Comparison of ENCODE assay signal across 8 mouse cellular contexts in genomic region chr17:56141702-56142605, GRCm38 (mm10). TPM values are rescaled to one million over a fixed set of nuclear protein-coding genes. Genes with fewer than 3 reads are reported as not detected.
DNase-seq lines count a peak whose midpoint lies in the region; ATAC-seq and TF ChIP-seq lines count a peak whose summit lies in the region.

No protein-coding gene starts in this region.

- ATAC-seq in heart, embryonic 13.5 days (ENCODE audit: extremely low read depth, insufficient number of reproducible peaks, low FRiP score, low TSS enrichment): no peak
- peak; percentile 17; the same call in 1 of the 2 replicates for ATAC-seq in limb, embryonic 12.5 days (ENCODE audit: insufficient number of reproducible peaks, insufficient read depth, low FRiP score, low TSS enrichment, low read depth)
- peak; percentile 65 for ATAC-seq in neural tube, embryonic 15.5 days (ENCODE audit: low FRiP score)
- ATAC-seq in CD4-positive, CD25-positive, alpha-beta regulatory T cell, adult 4 months: no peak

- WGBS in liver, adult 2 months: 5% methylated on average over 45 of the region's 47 CpGs
- WGBS in heart, embryonic 13.5 days: 2% methylated on average over 42 of the region's 47 CpGs
- WGBS in limb, embryonic 12.5 days: 1% methylated on average over 45 of the region's 47 CpGs
- WGBS in neural tube, embryonic 15.5 days: under 1% methylated on average over 36 of the region's 47 CpGs

- H3K36me3 ChIP-seq in liver, adult 2 months (ENCODE audit: control insufficient read depth, insufficient read depth, low read length): no peaks in the 10 kb centered on the region
- H3K36me3 ChIP-seq in heart, embryonic 13.5 days: no peaks in the 10 kb centered on the region
- no peaks in the 10 kb centered on the region for H3K36me3 ChIP-seq in limb, embryonic 12.5 days
- no peaks in the 10 kb centered on the region for H3K36me3 ChIP-seq in neural tube, embryonic 15.5 days

- H3K27me3 ChIP-seq in liver, adult 2 months (ENCODE audit: control insufficient read depth, insufficient read depth, low read length): peaks cover 15% of the 10 kb centered on the region
- H3K27me3 ChIP-seq in heart, embryonic 13.5 days (replicated peaks): peaks cover 99% of the 10 kb centered on the region
- H3K27me3 ChIP-seq in limb, embryonic 12.5 days: peaks cover 100% of the 10 kb centered on the region
- H3K27me3 ChIP-seq in neural tube, embryonic 15.5 days (replicated peaks): peaks cover 17% of the 10 kb centered on the region

- peak overlapping the region; percentile 73 for H3K4me2 ChIP-seq in heart, embryonic 13.5 days
- peak overlapping the region; percentile 65 for H3K4me2 ChIP-seq in limb, embryonic 12.5 days
- peak overlapping the region; percentile 73 for H3K4me2 ChIP-seq in neural tube, embryonic 15.5 days

- TF ChIP-seq POLR2A in liver, adult 2 months (IDR thresholded peaks at IDR 0.05; ENCODE audit: extremely low read depth, insufficient read depth, low read length): no peak

- H3K4me1 ChIP-seq in liver, adult 2 months (ENCODE audit: control insufficient read depth, insufficient read depth, low read length): no peaks in the 10 kb centered on the region
- peaks cover 27% of the 10 kb centered on the region for H3K4me1 ChIP-seq in heart, embryonic 13.5 days
- peaks cover 29% of the 10 kb centered on the region for H3K4me1 ChIP-seq in limb, embryonic 12.5 days (replicated peaks)
- H3K4me1 ChIP-seq in neural tube, embryonic 15.5 days: peaks cover 46% of the 10 kb centered on the region

- no peak overlapping the region for H3K27ac ChIP-seq in liver, adult 2 months (replicated peaks; ENCODE audit: insufficient read depth, low read depth, low read length)
- H3K27ac ChIP-seq in heart, embryonic 13.5 days (replicated peaks): no peak overlapping the region
- no peak overlapping the region for H3K27ac ChIP-seq in limb, embryonic 12.5 days
- H3K27ac ChIP-seq in neural tube, embryonic 15.5 days (replicated peaks): no peak overlapping the region

- peak overlapping the region; percentile 29; the same call in 1 of the 2 replicates for H3K4me3 ChIP-seq in liver, adult 2 months (ENCODE audit: insufficient read depth, low read depth, low read length)
- H3K4me3 ChIP-seq in heart, embryonic 13.5 days: peak overlapping the region; percentile 49
- H3K4me3 ChIP-seq in limb, embryonic 12.5 days (replicated peaks): peak overlapping the region; percentile 36
- peak overlapping the region; percentile 47 for H3K4me3 ChIP-seq in neural tube, embryonic 15.5 days (replicated peaks)

- no peak for DNase-seq in liver, adult 2 months (ENCODE audit: extremely low read depth, low read depth, low spot score)
- DNase-seq in liver: no peak
- peak; percentile 84 to 89 for DNase-seq in cerebellum, postnatal 25 days
- DNase-seq in gastrocnemius, postnatal 10 days: no peak

- H3K79me2 ChIP-seq in liver, adult 2 months (ENCODE audit: control insufficient read depth, insufficient read depth, low read length): no peaks in the 10 kb centered on the region

- TF ChIP-seq CTCF in liver, adult 2 months (IDR thresholded peaks at IDR 0.05; ENCODE audit: low read depth, low read length): no peak

- H3K9ac ChIP-seq in liver, adult 2 months (ENCODE audit: low read depth, low read length): no peak overlapping the region
- peak overlapping the region; percentile 59 for H3K9ac ChIP-seq in heart, embryonic 13.5 days
- peak overlapping the region; percentile 40 for H3K9ac ChIP-seq in limb, embryonic 12.5 days (replicated peaks)
- H3K9ac ChIP-seq in neural tube, embryonic 15.5 days (replicated peaks): peak overlapping the region; percentile 42

- no peaks in the 10 kb centered on the region for H3K9me3 ChIP-seq in heart, embryonic 13.5 days
- H3K9me3 ChIP-seq in limb, embryonic 12.5 days: no peaks in the 10 kb centered on the region
- no peaks in the 10 kb centered on the region for H3K9me3 ChIP-seq in neural tube, embryonic 15.5 days (replicated peaks)

RNA-seq across cellular contexts. Expression of gene Sema6b, which starts 1.8 kb away (rescaled TPM):
- total RNA-seq in liver, adult 2 months (2014; rRNA removed): 1.3 TPM in 2 replicates
- 2.7 and 3.9 TPM in 2 replicates for polyA plus RNA-seq in liver, adult 2 months (2012; rRNA removed)
- 0.55 and 0.59 TPM in 2 replicates for polyA plus RNA-seq in heart, embryonic 13.5 days (2015; fragmentation: Nextera tagmentation; extraction: Ambion mirVana)
- 3.1 and 3.3 TPM in 2 replicates for polyA plus RNA-seq in limb, embryonic 12.5 days (2016; fragmentation: Nextera tagmentation; extraction: Ambion mirVana)
- 12.3 and 16.2 TPM in 2 replicates for polyA plus RNA-seq in neural tube, embryonic 15.5 days (2015; fragmentation: Nextera tagmentation; extraction: Ambion mirVana)
- not detected for polyA plus RNA-seq in CD4-positive, CD25-positive, alpha-beta regulatory T cell, adult 4 months (2017; shearing (Covaris generic))
- 10 to 100 TPM; 14.4 to 14.7 TPM for total RNA-seq in gastrocnemius, postnatal 10 days (2021)

RNA-seq across cellular contexts. Expression of gene Lrg1, which starts 20.2 kb away (rescaled TPM):
- 90.0 and 116 TPM in 2 replicates for total RNA-seq in liver, adult 2 months (2014; rRNA removed)
- 543 and 600 TPM in 2 replicates for polyA plus RNA-seq in liver, adult 2 months (2012; rRNA removed)
- 0.27 TPM in 1 of 2 replicates, not detected in the other for polyA plus RNA-seq in heart, embryonic 13.5 days (2015; fragmentation: Nextera tagmentation; extraction: Ambion mirVana)
- polyA plus RNA-seq in limb, embryonic 12.5 days (2016; fragmentation: Nextera tagmentation; extraction: Ambion mirVana): 0.24 TPM in 1 of 2 replicates, not detected in the other
- polyA plus RNA-seq in neural tube, embryonic 15.5 days (2015; fragmentation: Nextera tagmentation; extraction: Ambion mirVana): 0.22 and 0.63 TPM in 2 replicates
- not detected for polyA plus RNA-seq in CD4-positive, CD25-positive, alpha-beta regulatory T cell, adult 4 months (2017; shearing (Covaris generic))
- 1 to 10 TPM; 1.4 to 3.1 TPM for total RNA-seq in gastrocnemius, postnatal 10 days (2021)

RNA-seq across cellular contexts. Expression of gene Tnfaip8l1, which starts 20.3 kb away (rescaled TPM):
- 16.2 and 20.9 TPM in 2 replicates for total RNA-seq in liver, adult 2 months (2014; rRNA removed)
- 21.8 and 25.5 TPM in 2 replicates for polyA plus RNA-seq in liver, adult 2 months (2012; rRNA removed)
- polyA plus RNA-seq in heart, embryonic 13.5 days (2015; fragmentation: Nextera tagmentation; extraction: Ambion mirVana): 6.5 and 6.9 TPM in 2 replicates
- 8.3 and 9.5 TPM in 2 replicates for polyA plus RNA-seq in limb, embryonic 12.5 days (2016; fragmentation: Nextera tagmentation; extraction: Ambion mirVana)
- polyA plus RNA-seq in neural tube, embryonic 15.5 days (2015; fragmentation: Nextera tagmentation; extraction: Ambion mirVana): 10.5 and 10.6 TPM in 2 replicates
- 10 to 100 TPM; 30.3 to 43.4 TPM for polyA plus RNA-seq in CD4-positive, CD25-positive, alpha-beta regulatory T cell, adult 4 months (2017; shearing (Covaris generic))
- 1 to 10 TPM; 5.0 to 5.3 TPM for total RNA-seq in gastrocnemius, postnatal 10 days (2021)

RNA-seq across cellular contexts. Expression of gene Plin5, which starts 24.6 kb away (rescaled TPM):
- 19.2 and 24.6 TPM in 2 replicates for total RNA-seq in liver, adult 2 months (2014; rRNA removed)
- polyA plus RNA-seq in liver, adult 2 months (2012; rRNA removed): 42.7 and 58.2 TPM in 2 replicates
- 0.19 and 0.47 TPM in 2 replicates for polyA plus RNA-seq in heart, embryonic 13.5 days (2015; fragmentation: Nextera tagmentation; extraction: Ambion mirVana)
- polyA plus RNA-seq in limb, embryonic 12.5 days (2016; fragmentation: Nextera tagmentation; extraction: Ambion mirVana): 0.10 TPM in 2 replicates
- polyA plus RNA-seq in neural tube, embryonic 15.5 days (2015; fragmentation: Nextera tagmentation; extraction: Ambion mirVana): 2.4 and 2.7 TPM in 2 replicates
- not detected for polyA plus RNA-seq in CD4-positive, CD25-positive, alpha-beta regulatory T cell, adult 4 months (2017; shearing (Covaris generic))
- total RNA-seq in gastrocnemius, postnatal 10 days (2021): 10 to 100 TPM; 19.2 to 19.9 TPM

RNA-seq across cellular contexts. Expression of gene Plin4, which starts 32.4 kb away (rescaled TPM):
- total RNA-seq in liver, adult 2 months (2014; rRNA removed): 2.1 and 2.3 TPM in 2 replicates
- polyA plus RNA-seq in liver, adult 2 months (2012; rRNA removed): 1.8 and 2.8 TPM in 2 replicates
- polyA plus RNA-seq in heart, embryonic 13.5 days (2015; fragmentation: Nextera tagmentation; extraction: Ambion mirVana): 0.05 and 0.07 TPM in 2 replicates
- polyA plus RNA-seq in limb, embryonic 12.5 days (2016; fragmentation: Nextera tagmentation; extraction: Ambion mirVana): 0.12 and 0.23 TPM in 2 replicates
- 0.09 and 0.10 TPM in 2 replicates for polyA plus RNA-seq in neural tube, embryonic 15.5 days (2015; fragmentation: Nextera tagmentation; extraction: Ambion mirVana)
- not detected for polyA plus RNA-seq in CD4-positive, CD25-positive, alpha-beta regulatory T cell, adult 4 months (2017; shearing (Covaris generic))
- total RNA-seq in gastrocnemius, postnatal 10 days (2021): 100 to 1,000 TPM in 1 of 2 experiments, 10 to 100 TPM in 1; 75.2 to 106 TPM

Comparison
In these comparisons a context has a peak if more than half of its experiments do, and no peak if none do; other contexts are left out.
1. DNase-seq: peak in cerebellum, postnatal 25 days (2 of 2); none in liver, adult 2 months (single experiment), liver (single experiment) and gastrocnemius, postnatal 10 days (single experiment).
2. ATAC-seq: peak in limb, embryonic 12.5 days (single experiment) and neural tube, embryonic 15.5 days (single experiment); none in heart, embryonic 13.5 days (single experiment) and CD4-positive, CD25-positive, alpha-beta regulatory T cell, adult 4 months (single experiment).
3. RNA of gene Lrg1, which starts 20.2 kb away (polyA plus RNA-seq): 543 to 600 TPM in liver, adult 2 months; 0.22 to 0.63 TPM in neural tube, embryonic 15.5 days, not detected in CD4-positive, CD25-positive, alpha-beta regulatory T cell, adult 4 months, 0.27 TPM in heart, embryonic 13.5 days and 0.24 TPM in limb, embryonic 12.5 days; every median in the first group is over 100 times any median in the second.
4. Peak in every context shown above with its lines, with median percentiles within 50 percentile points of each other: H3K4me3 ChIP-seq and H3K4me2 ChIP-seq.